Mouse (Mus musculus) forebrain, embryonic 15.5 days (tissue): ENCODE measurements around the gene Katnal1. TPM values are rescaled to one million over a fixed set of nuclear protein-coding genes. Genes with fewer than 3 reads are reported as not detected.

Experiments
- ATAC-seq: fragments of 200-750 bp; cut with Nextera tagmentation; replicated peaks from 2 replicates; pipeline ENCODE4 v1.8.0; 2017; ENCODE audit warnings: mild to moderate bottlenecking, moderate TSS enrichment, moderate library complexity
- H3K27ac ChIP-seq: fragments of 300-500 bp; sonication (generic); replicated peaks from 2 replicates; pipeline ENCODE4 v1.5.1; 2015; ENCODE audit warnings: mild to moderate bottlenecking, inconsistent platforms
- H3K27me3 ChIP-seq: fragments of 300-500 bp; sonication (generic); 2 replicates; pipeline ENCODE4 v1.6.1; 2015; ENCODE audit warnings: inconsistent platforms
- H3K36me3 ChIP-seq: fragments of 300-500 bp; sonication (generic); 2 replicates; pipeline ENCODE4 v1.6.1; 2015; ENCODE audit warnings: mild to moderate bottlenecking, inconsistent platforms
- H3K4me1 ChIP-seq: fragments of 300-500 bp; sonication (generic); 2 replicates; pipeline ENCODE4 v1.6.1; 2015; ENCODE audit warnings: inconsistent platforms
- H3K4me2 ChIP-seq: fragments of 300-500 bp; sonication (generic); replicated peaks from 2 replicates; pipeline ENCODE4 v1.6.1; 2015; ENCODE audit warnings: mild to moderate bottlenecking, inconsistent platforms
- H3K4me3 ChIP-seq: fragments of 300-500 bp; sonication (generic); 2 replicates; pipeline ENCODE4 v1.5.1; 2015; ENCODE audit warnings: mild to moderate bottlenecking, inconsistent platforms
- H3K9ac ChIP-seq: fragments of 300-500 bp; sonication (generic); replicated peaks from 2 replicates; pipeline ENCODE4 v1.6.1; 2015; ENCODE audit warnings: mild to moderate bottlenecking, inconsistent platforms
- H3K9me3 ChIP-seq: fragments of 300-500 bp; sonication (generic); 2 replicates; pipeline ENCODE4 v1.6.1; 2016; ENCODE audit warnings: inconsistent platforms
- WGBS: fragments of 180-500 bp; shearing (Covaris S2); methylation state at CpG from one replicate; pipeline ENCODE4 v1.1.7; 2015; ENCODE audit warnings: mixed read lengths; 5-methylcytosine and 5-hydroxymethylcytosine counted together
- polyA plus RNA-seq: library from polyadenylated mRNA; unstranded; fragments of >200 nt; fragmentation: Nextera tagmentation; extraction: Ambion mirVana; gene quantifications from 2 replicates; pipeline ENCODE4 v1.2.1, GENCODE M21; 2015

Katnal1 gene
- polyA plus RNA-seq, 1 experiment from 2014 or later = 36.3 TPM

GRCm38 (mm10) chr5:148952419-148952818 is 23.3 kb upstream of the Katnal1 start:
- Histone ChIP-seq H3K4me1 (no peaks in the 10 kb centered on the region), H3K4me3 (no peak overlapping the region), H3K36me3 (no peaks in the 10 kb centered on the region), H3K27ac (no peak overlapping the region), H3K9me3 (no peaks in the 10 kb centered on the region), H3K27me3 (no peaks in the 10 kb centered on the region), H3K9ac (no peak overlapping the region), H3K4me2 (no peak overlapping the region)
- WGBS = 42% methylated on average over 6 of the region's 6 CpGs
- ATAC-seq = no peak

- Histone ChIP-seq H3K4me2 (no peak overlapping the region), H3K4me3 (no peak overlapping the region), H3K27me3 (no peaks in the 10 kb centered on the region), H3K9ac (no peak overlapping the region), H3K36me3 (no peaks in the 10 kb centered on the region), H3K27ac (no peak overlapping the region), H3K4me1 (no peaks in the 10 kb centered on the region), H3K9me3 (no peaks in the 10 kb centered on the region)
- WGBS = 91% methylated on average over 5 of the region's 5 CpGs
- ATAC-seq = no peak
Observed at GRCm38 (mm10) chr5:148951360-148951759, 22.2 kb upstream of the Katnal1 start.

DNA sequence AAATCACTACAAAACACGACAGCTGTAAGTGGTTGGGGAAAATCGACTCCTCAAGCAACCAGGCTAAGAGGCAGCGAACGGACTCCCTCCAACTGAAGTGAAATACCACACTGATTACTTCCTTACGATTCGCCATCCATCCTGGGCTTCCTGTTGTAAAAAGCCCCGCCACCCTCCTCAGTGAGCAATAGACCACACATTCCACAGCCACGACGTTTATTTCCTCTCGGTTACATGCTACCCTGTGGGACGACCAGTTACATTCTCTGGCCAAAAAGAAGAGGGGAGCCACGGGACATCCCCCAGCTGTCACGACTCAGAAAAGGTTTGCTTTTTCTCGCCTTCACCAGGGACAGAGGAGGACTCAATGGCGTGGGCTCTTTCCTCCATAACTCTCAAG is 20.9 kb upstream of the Katnal1 start:
- Histone ChIP-seq H3K4me2 (no peak overlapping the region), H3K27me3 (no peaks in the 10 kb centered on the region), H3K9ac (no peak overlapping the region), H3K27ac (no peak overlapping the region), H3K4me1 (no peaks in the 10 kb centered on the region), H3K9me3 (no peaks in the 10 kb centered on the region), H3K36me3 (no peaks in the 10 kb centered on the region), H3K4me3 (no peak overlapping the region)
- 72% methylated on average over 15 of the region's 15 CpGs for WGBS
- no peak for ATAC-seq

- no peaks in the 10 kb centered on the region for H3K36me3 ChIP-seq
- H3K4me1 ChIP-seq = no peaks in the 10 kb centered on the region
- no peaks in the 10 kb centered on the region for H3K9me3 ChIP-seq
- no peak for ATAC-seq
- H3K27me3 ChIP-seq = no peaks in the 10 kb centered on the region
- H3K27ac ChIP-seq = no peak overlapping the region
- H3K4me2 ChIP-seq = no peak overlapping the region
- H3K4me3 ChIP-seq = no peak overlapping the region
- 74% methylated on average over 9 of the region's 9 CpGs for WGBS
- no peak overlapping the region for H3K9ac ChIP-seq
Observed at GRCm38 (mm10) chr5:148948577-148948976, 19.5 kb upstream of the Katnal1 start.

- WGBS = 72% methylated on average over 4 of the region's 4 CpGs
Observed at GRCm38 (mm10) chr5:148947412-148947811, 18.3 kb upstream of the Katnal1 start.

GRCm38 (mm10) chr5:148946787-148947186 is 17.7 kb upstream of the Katnal1 start:
- Histone ChIP-seq H3K9ac (no peak overlapping the region), H3K4me2 (no peak overlapping the region), H3K27me3 (no peaks in the 10 kb centered on the region), H3K9me3 (no peaks in the 10 kb centered on the region), H3K4me1 (no peaks in the 10 kb centered on the region), H3K27ac (no peak overlapping the region), H3K4me3 (no peak overlapping the region), H3K36me3 (no peaks in the 10 kb centered on the region)
- WGBS = 79% methylated on average over 5 of the region's 5 CpGs
- no peak for ATAC-seq

More at GRCm38 (mm10) chr5:148947412-148947811, 18.3 kb upstream of the Katnal1 start:
- H3K27me3 ChIP-seq = no peaks in the 10 kb centered on the region
- no peaks in the 10 kb centered on the region for H3K36me3 ChIP-seq
- no peak overlapping the region for H3K4me3 ChIP-seq
- no peaks in the 10 kb centered on the region for H3K4me1 ChIP-seq
- no peak for ATAC-seq
- no peak overlapping the region for H3K9ac ChIP-seq
- no peak overlapping the region for H3K4me2 ChIP-seq
- no peaks in the 10 kb centered on the region for H3K9me3 ChIP-seq
- H3K27ac ChIP-seq = no peak overlapping the region

- H3K4me2 ChIP-seq = no peak overlapping the region
- WGBS = 81% methylated on average over 2 of the region's 2 CpGs
- ATAC-seq = no peak
- no peaks in the 10 kb centered on the region for H3K4me1 ChIP-seq
- H3K4me3 ChIP-seq = no peak overlapping the region
- H3K27ac ChIP-seq = no peak overlapping the region
- no peaks in the 10 kb centered on the region for H3K36me3 ChIP-seq
- H3K27me3 ChIP-seq = no peaks in the 10 kb centered on the region
- H3K9me3 ChIP-seq = no peaks in the 10 kb centered on the region
- H3K9ac ChIP-seq = no peak overlapping the region
Observed at GRCm38 (mm10) chr5:148945735-148946134, 16.6 kb upstream of the Katnal1 start.

DNA sequence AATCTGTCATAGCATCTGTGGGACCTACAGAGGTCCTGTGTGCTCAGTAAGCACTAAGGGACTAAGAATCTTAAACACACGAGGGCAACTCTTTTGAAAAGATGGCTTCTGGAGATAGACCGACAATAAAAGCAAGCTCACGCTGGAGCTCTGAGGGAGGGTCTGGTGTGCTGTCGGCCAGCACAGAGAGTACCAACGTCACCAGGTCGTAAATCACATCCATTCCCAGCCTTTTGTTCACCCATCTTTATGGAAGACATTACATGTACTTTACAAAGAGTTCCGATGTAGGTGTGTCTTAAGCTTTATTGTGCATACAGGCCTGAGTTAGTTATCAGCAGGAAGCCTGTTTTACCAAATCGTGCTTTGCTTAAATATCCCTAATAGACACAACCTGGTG is 14.9 kb upstream of the Katnal1 start:
- Histone ChIP-seq H3K36me3 (no peaks in the 10 kb centered on the region), H3K27me3 (no peaks in the 10 kb centered on the region), H3K4me3 (no peak overlapping the region), H3K4me2 (no peak overlapping the region), H3K9ac (no peak overlapping the region), H3K27ac (no peak overlapping the region), H3K9me3 (no peaks in the 10 kb centered on the region), H3K4me1 (no peaks in the 10 kb centered on the region)
- WGBS = 71% methylated on average over 8 of the region's 8 CpGs
- ATAC-seq = no peak

GRCm38 (mm10) chr5:148943444-148943843 is 14.3 kb upstream of the Katnal1 start:
- Histone ChIP-seq H3K36me3 (no peaks in the 10 kb centered on the region), H3K9ac (no peak overlapping the region), H3K4me1 (no peaks in the 10 kb centered on the region), H3K9me3 (no peaks in the 10 kb centered on the region), H3K4me2 (no peak overlapping the region), H3K27ac (no peak overlapping the region), H3K4me3 (no peak overlapping the region), H3K27me3 (no peaks in the 10 kb centered on the region)
- ATAC-seq = no peak
- WGBS = 73% methylated on average over 10 of the region's 10 CpGs

GRCm38 (mm10) chr5:148942957-148943356 is 13.8 kb upstream of the Katnal1 start:
- Histone ChIP-seq H3K36me3 (no peaks in the 10 kb centered on the region), H3K4me1 (no peaks in the 10 kb centered on the region), H3K27ac (no peak overlapping the region), H3K9me3 (no peaks in the 10 kb centered on the region), H3K4me2 (no peak overlapping the region), H3K4me3 (no peak overlapping the region), H3K9ac (no peak overlapping the region), H3K27me3 (no peaks in the 10 kb centered on the region)
- ATAC-seq = no peak
- WGBS = 62% methylated on average over 11 of the region's 11 CpGs

GRCm38 (mm10) chr5:148942305-148942704 is 13.2 kb upstream of the Katnal1 start:
- no peak overlapping the region for H3K4me2 ChIP-seq
- no peaks in the 10 kb centered on the region for H3K27me3 ChIP-seq
- H3K9me3 ChIP-seq = no peaks in the 10 kb centered on the region
- no peaks in the 10 kb centered on the region for H3K36me3 ChIP-seq
- H3K4me3 ChIP-seq = no peak overlapping the region
- no peak overlapping the region for H3K27ac ChIP-seq
- H3K9ac ChIP-seq = no peak overlapping the region
- ATAC-seq = no peak
- no peaks in the 10 kb centered on the region for H3K4me1 ChIP-seq
- 95% methylated on average over 6 of the region's 6 CpGs for WGBS

GRCm38 (mm10) chr5:148941867-148942266 is 12.7 kb upstream of the Katnal1 start:
- no peaks in the 10 kb centered on the region for H3K27me3 ChIP-seq
- no peak for ATAC-seq
- no peaks in the 10 kb centered on the region for H3K4me1 ChIP-seq
- no peak overlapping the region for H3K4me3 ChIP-seq
- H3K27ac ChIP-seq = no peak overlapping the region
- no peak overlapping the region for H3K9ac ChIP-seq
- H3K36me3 ChIP-seq = no peaks in the 10 kb centered on the region
- no peak overlapping the region for H3K4me2 ChIP-seq
- no peaks in the 10 kb centered on the region for H3K9me3 ChIP-seq
- 66% methylated on average over 10 of the region's 10 CpGs for WGBS

- no peak overlapping the region for H3K4me2 ChIP-seq
- 72% methylated on average over 11 of the region's 11 CpGs for WGBS
Observed at GRCm38 (mm10) chr5:148939948-148940382, 10.8 kb upstream of the Katnal1 start.

More at GRCm38 (mm10) chr5:148939948-148940382, 10.8 kb upstream of the Katnal1 start:
- Histone ChIP-seq H3K27me3 (no peaks in the 10 kb centered on the region), H3K4me1 (no peaks in the 10 kb centered on the region), H3K27ac (no peak overlapping the region), H3K9me3 (no peaks in the 10 kb centered on the region), H3K4me3 (no peak overlapping the region), H3K9ac (no peak overlapping the region), H3K36me3 (no peaks in the 10 kb centered on the region)
- no peak for ATAC-seq
